Mouse (Mus musculus) embryonic fibroblast, embryonic 13.5 days (primary cell): Measurements from ENCODE around the gene Imp4.

Source experiments
- CTCF ChIP-seq: IDR thresholded peaks from 2 replicates; pipeline ENCODE4 v1.5.1; 2011; ENCODE audit warnings: mild to moderate bottlenecking, control low read depth, low read length, moderate library complexity, borderline replicate concordance; ENCODE audit not compliant: insufficient read depth
- POLR2A ChIP-seq: IDR thresholded peaks from 2 replicates; pipeline ENCODE4 v1.6.1; 2011; ENCODE audit warnings: low read depth, mild to moderate bottlenecking, control low read depth, low read length, moderate library complexity

- TF ChIP-seq CTCF: no peak
- TF ChIP-seq POLR2A: no peak
Observed at GRCm38 (mm10) chr1:34432411-34432775, 7.3 kb upstream of the Imp4 start.
